Mouse (Mus musculus): ENCODE measurements around the gene Mepce.
A peak's percentile ranks its signal among the peaks of the same experiment; 100 is the strongest.

The Mepce gene

DNA sequence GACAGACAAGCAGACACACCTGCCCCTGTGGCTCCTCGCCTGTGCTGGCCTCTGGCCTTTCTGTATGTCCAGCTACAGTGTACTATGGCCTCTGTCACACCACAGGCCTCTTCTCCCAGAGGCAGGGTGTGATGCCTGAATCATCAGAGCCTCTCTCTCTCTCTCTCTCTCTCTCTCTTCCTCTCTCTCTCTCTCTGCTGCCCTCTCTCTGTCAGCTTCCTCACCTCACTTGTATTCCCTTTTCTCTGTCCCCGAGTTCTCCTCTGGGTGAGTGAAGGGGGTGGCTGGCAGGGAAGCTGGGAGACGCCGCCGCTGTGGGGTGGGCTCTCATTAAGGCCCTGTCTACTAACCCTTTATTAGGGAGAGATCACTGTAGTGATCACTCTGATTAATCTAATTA, 48.9 kb downstream of the Mepce start:
- peak; percentile 71 for DNase-seq

DNA sequence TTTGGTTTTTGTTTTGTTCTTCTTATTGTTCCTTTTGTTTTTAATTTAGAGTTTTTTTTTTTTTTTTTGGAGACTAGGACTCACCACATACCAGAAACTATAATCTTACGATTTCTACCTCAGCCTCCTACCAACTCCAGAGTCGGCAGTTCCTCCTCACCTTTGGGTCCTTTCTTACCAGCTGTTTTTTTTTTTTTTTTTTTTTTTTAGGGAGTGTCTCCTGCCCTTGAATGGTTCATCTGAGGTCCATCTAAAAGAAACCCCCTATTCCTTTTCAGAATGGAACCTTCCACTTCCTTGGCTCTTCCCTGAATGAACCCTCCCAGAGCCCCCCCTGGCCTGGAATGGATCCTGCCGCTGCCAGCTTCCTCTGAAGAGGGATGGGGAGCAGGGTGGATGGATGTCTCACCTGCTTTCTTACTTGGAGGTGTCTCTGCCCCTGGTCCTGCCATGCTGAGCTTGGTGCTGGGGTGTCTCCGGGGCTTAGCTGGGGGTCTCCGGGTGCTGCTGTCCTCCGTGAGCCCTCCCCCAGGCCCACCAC, 50.0 kb downstream of the Mepce start:
- peak; percentile 70 for DNase-seq

DNA sequence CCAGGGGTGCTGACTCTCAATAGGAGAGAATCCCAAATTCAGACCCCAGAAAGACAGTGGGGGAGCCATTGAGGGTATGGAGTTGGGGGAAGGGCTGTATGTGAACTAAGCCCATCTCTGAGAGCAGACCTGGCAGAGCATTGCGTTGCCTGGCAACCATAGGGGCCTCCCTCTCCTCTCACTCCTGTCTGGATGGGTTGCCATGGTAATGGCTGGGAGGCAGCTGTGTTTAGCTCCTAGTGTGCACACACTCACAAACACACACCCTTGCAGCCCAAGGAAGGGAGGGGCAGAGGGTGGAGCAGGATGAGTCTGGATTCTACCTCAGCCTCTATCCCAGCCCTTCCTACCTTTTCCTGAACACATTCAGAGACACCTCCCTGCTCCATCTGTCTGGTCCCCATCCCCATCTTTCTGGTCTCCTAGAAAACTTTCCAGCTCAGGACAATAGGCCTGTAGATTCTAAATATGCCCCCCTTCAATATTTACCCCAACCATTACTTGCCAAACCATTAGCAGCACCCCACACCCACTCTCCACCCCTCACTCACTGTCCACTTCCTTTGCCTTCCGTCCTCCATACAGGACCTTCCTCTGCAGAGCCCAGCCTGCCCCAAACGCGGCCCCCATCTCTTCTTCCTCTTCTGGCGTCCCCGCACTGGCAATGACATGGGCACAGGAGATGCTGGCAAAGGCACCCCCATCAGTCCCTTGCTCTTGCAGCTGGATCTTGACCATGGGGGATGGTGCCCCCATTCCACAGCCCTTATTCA, 53.0 kb downstream of the Mepce start:
- DNase-seq, result peak; percentile 95

DNA sequence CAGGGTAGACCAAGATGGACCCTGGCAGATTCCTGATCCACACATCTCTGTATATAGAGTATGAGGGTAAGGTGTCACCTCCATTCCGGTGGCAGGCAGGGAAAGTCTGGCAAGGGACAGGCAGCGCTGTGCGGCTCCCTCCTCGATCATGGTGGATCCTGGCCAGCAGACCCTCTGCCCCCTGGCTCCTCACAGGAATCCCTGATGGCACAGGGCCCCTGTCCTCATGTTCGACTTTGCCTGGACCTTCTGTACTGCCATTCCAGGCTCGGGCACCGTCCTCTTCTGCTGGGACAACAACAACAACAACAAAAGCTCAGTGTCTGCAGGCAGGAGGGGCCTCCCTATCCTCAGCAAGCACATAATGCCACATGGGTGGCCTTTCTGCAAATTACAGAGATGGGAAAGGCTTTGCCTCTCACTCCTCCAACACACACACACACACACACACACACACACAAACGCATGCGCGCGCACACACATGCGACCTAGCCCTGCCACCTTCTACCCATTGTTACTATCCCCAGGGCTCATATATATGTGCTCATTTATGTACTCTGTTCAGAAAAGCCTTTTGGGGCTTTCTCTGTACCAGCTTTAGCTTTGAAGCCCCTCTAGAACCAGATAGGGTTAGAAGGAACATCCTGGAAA, 53.7 kb downstream of the Mepce start:
- DNase-seq, result peak; percentile 65
